Mouse (Mus musculus) erythroblast, embryonic 14.5 days (primary cell): ENCODE measurements around the gene Ift27. TPM values are rescaled to one million over a fixed set of nuclear protein-coding genes. Genes with fewer than 3 reads are reported as not detected.

Experiments used
- H3K27me3 ChIP-seq: 2 replicates; pipeline ENCODE4 v1.6.1; 2012; ENCODE audit warnings: inconsistent platforms; ENCODE audit not compliant: control insufficient read depth
- H3K36me3 ChIP-seq: 2 replicates; pipeline ENCODE4 v1.6.1; 2012; ENCODE audit warnings: mild to moderate bottlenecking, inconsistent platforms; ENCODE audit not compliant: control insufficient read depth
- H3K4me1 ChIP-seq: 2 replicates; pipeline ENCODE4 v1.6.1; 2012; ENCODE audit warnings: inconsistent platforms; ENCODE audit not compliant: control insufficient read depth
- H3K4me3 ChIP-seq: replicated peaks from 2 replicates; pipeline ENCODE3; 2012; ENCODE audit warnings: moderate library complexity, mild to moderate bottlenecking, inconsistent platforms
- H3K9me3 ChIP-seq: 2 replicates; pipeline ENCODE4 v1.6.1; 2012; ENCODE audit warnings: low read length, inconsistent platforms, mixed read lengths; ENCODE audit not compliant: control insufficient read depth
- GATA1 ChIP-seq: IDR thresholded peaks from 2 replicates; pipeline ENCODE4 v1.6.1; 2012; ENCODE audit warnings: low read length, inconsistent platforms, mixed read lengths
- TAL1 ChIP-seq: IDR thresholded peaks from 3 replicates; pipeline ENCODE4 v1.6.1; 2012; ENCODE audit warnings: low read length, inconsistent platforms, mixed read lengths
- polyA plus RNA-seq: library from polyadenylated mRNA; stranded (reverse); fragments of >175 nt; gene quantifications from 2 replicates; pipeline ENCODE4 v1.2.3, GENCODE M21; 2012

Ift27 gene
- polyA plus RNA-seq, 1 experiment, result 17.7 TPM

GRCm38 (mm10) chr15:78194320-78194719, 20.4 kb upstream of the Ift27 start:
- Histone ChIP-seq H3K9me3 (no peaks in the 10 kb centered on the region), H3K27me3 (no peaks in the 10 kb centered on the region), H3K36me3 (no peaks in the 10 kb centered on the region), H3K4me3 (no peak overlapping the region), H3K4me1 (no peaks in the 10 kb centered on the region)
- TF ChIP-seq TAL1 (no peak), GATA1 (no peak)

- Histone ChIP-seq H3K9me3 (no peaks in the 10 kb centered on the region), H3K4me3 (no peak overlapping the region), H3K27me3 (no peaks in the 10 kb centered on the region), H3K36me3 (no peaks in the 10 kb centered on the region), H3K4me1 (no peaks in the 10 kb centered on the region)
- TF ChIP-seq TAL1, result no peak
- no peak for TF ChIP-seq GATA1
Measured at GRCm38 (mm10) chr15:78189636-78190035, 15.7 kb upstream of the Ift27 start.

- no peak for TF ChIP-seq GATA1
- TF ChIP-seq TAL1, result no peak
- no peaks in the 10 kb centered on the region for H3K36me3 ChIP-seq
- no peak overlapping the region for H3K4me3 ChIP-seq
- no peaks in the 10 kb centered on the region for H3K4me1 ChIP-seq
- no peaks in the 10 kb centered on the region for H3K27me3 ChIP-seq
- H3K9me3 ChIP-seq, result no peaks in the 10 kb centered on the region
Measured at GRCm38 (mm10) chr15:78188546-78188945, 14.6 kb upstream of the Ift27 start.

- Histone ChIP-seq H3K36me3 (no peaks in the 10 kb centered on the region), H3K4me1 (no peaks in the 10 kb centered on the region), H3K9me3 (no peaks in the 10 kb centered on the region), H3K27me3 (no peaks in the 10 kb centered on the region; the same call in 1 of the 2 replicates), H3K4me3 (no peak overlapping the region)
- TF ChIP-seq GATA1 (no peak), TAL1 (no peak)
Measured at GRCm38 (mm10) chr15:78186906-78187305, 13.0 kb upstream of the Ift27 start.

- Histone ChIP-seq H3K4me3 (no peak overlapping the region), H3K36me3 (no peaks in the 10 kb centered on the region), H3K9me3 (no peaks in the 10 kb centered on the region)
Measured at GRCm38 (mm10) chr15:78185609-78186008, 11.7 kb upstream of the Ift27 start.

GRCm38 (mm10) chr15:78184855-78185254, 10.9 kb upstream of the Ift27 start:
- Histone ChIP-seq H3K27me3 (no peaks in the 10 kb centered on the region; the same call in 1 of the 2 replicates), H3K4me1 (no peaks in the 10 kb centered on the region)
- TF ChIP-seq TAL1 (no peak), GATA1 (no peak)

More at GRCm38 (mm10) chr15:78185609-78186008, 11.7 kb upstream of the Ift27 start:
- no peak for TF ChIP-seq GATA1
- no peak for TF ChIP-seq TAL1
- Histone ChIP-seq H3K27me3 (no peaks in the 10 kb centered on the region; the same call in 1 of the 2 replicates), H3K4me1 (no peaks in the 10 kb centered on the region)

GRCm38 (mm10) chr15:78181701-78182405, 7.9 kb upstream of the Ift27 start:
- Histone ChIP-seq H3K27me3 (no peaks in the 10 kb centered on the region; the same call in none of the 2 replicates), H3K4me3 (no peak overlapping the region), H3K36me3 (no peaks in the 10 kb centered on the region), H3K4me1 (no peaks in the 10 kb centered on the region), H3K9me3 (no peaks in the 10 kb centered on the region)
- TF ChIP-seq TAL1 (no peak), GATA1 (no peak)

More at GRCm38 (mm10) chr15:78184855-78185254, 10.9 kb upstream of the Ift27 start:
- H3K36me3 ChIP-seq, result no peaks in the 10 kb centered on the region
- no peaks in the 10 kb centered on the region for H3K9me3 ChIP-seq
- no peak overlapping the region for H3K4me3 ChIP-seq

- peaks cover 11% of the 10 kb centered on the region for H3K4me1 ChIP-seq
Measured at GRCm38 (mm10) chr15:78179775-78180174, 5.9 kb upstream of the Ift27 start.

GRCm38 (mm10) chr15:78178397-78178796, 4.5 kb upstream of the Ift27 start:
- Histone ChIP-seq H3K4me3 (no peak overlapping the region), H3K4me1 (peaks cover 21% of the 10 kb centered on the region), H3K36me3 (no peaks in the 10 kb centered on the region), H3K9me3 (no peaks in the 10 kb centered on the region), H3K27me3 (no peaks in the 10 kb centered on the region; the same call in none of the 2 replicates)
- TF ChIP-seq TAL1, result no peak
- TF ChIP-seq GATA1, result no peak

More at GRCm38 (mm10) chr15:78179775-78180174, 5.9 kb upstream of the Ift27 start:
- Histone ChIP-seq H3K9me3 (no peaks in the 10 kb centered on the region), H3K36me3 (no peaks in the 10 kb centered on the region), H3K27me3 (no peaks in the 10 kb centered on the region; the same call in none of the 2 replicates), H3K4me3 (no peak overlapping the region)
- TF ChIP-seq GATA1 (no peak), TAL1 (no peak)

- Histone ChIP-seq H3K27me3 (no peaks in the 10 kb centered on the region; the same call in none of the 2 replicates), H3K36me3 (no peaks in the 10 kb centered on the region), H3K4me1 (peaks cover 32% of the 10 kb centered on the region), H3K9me3 (no peaks in the 10 kb centered on the region), H3K4me3 (no peak overlapping the region)
- TF ChIP-seq GATA1 (no peak), TAL1 (no peak)
Measured at GRCm38 (mm10) chr15:78177257-78177656, 3.4 kb upstream of the Ift27 start.
